Mouse (Mus musculus) lung, postnatal 14 days (tissue): ENCODE results near the gene Marf1.
"Not testable (repeated sequence)": the region's sequence is repeated elsewhere in the genome, so short reads cannot be mapped to it uniquely, and the experiment has no call there.

Experiments
- DNase-seq: peaks from one replicate; pipeline ENCODE4 v3.0.0; 2021

The Marf1 gene

DNA sequence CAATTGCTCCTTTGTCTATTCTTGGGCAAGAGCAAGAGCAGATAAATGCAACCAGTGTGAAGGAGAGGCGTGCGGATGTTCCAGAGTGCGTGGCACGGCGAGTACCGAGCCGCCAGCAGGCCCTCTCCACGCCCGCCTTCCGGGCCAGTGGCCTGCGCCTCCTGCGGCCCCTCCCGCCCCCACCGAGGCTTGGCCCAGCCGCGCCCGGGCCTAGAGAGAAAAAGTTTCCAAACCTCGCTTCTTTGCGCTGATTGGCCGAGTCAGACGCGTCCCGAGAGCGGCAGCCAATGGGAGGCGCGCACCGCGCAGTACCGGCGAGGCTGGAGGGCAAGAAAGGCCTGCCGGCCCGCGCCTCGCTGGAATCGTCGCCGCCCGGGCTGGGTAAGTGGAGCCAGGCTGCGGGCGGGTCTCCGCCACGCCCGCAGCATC, at the start of gene Marf1, which contains the start of gene Nde1:
TSS of gene Marf1 (minus strand) at position 364 of the 429 bp plus-strand sequence.
TSS of gene Nde1 (plus strand) at position 288 of the 429 bp plus-strand sequence.
- DNase-seq: peak; percentile 94

DNA sequence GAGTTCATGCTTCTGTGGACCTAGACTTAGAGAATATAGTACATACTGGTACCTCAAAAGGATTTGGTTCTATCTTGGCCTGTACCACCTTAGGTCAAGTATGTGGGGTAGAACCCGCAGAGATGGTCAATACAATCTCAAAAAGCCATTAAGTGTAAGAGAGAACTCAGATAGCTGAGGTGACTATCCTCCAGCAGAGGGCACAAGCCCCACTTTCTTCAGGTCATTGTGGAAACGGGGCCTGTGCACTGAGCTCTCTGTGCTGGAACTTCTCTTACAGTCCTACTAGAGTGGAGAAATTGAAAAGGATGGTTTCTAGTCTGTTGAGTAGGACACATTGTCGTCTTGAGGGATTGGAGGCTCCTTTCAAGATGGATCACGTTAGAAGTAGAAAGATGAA, 35.6 kb upstream of the Marf1 start:
- no peak for DNase-seq

DNA sequence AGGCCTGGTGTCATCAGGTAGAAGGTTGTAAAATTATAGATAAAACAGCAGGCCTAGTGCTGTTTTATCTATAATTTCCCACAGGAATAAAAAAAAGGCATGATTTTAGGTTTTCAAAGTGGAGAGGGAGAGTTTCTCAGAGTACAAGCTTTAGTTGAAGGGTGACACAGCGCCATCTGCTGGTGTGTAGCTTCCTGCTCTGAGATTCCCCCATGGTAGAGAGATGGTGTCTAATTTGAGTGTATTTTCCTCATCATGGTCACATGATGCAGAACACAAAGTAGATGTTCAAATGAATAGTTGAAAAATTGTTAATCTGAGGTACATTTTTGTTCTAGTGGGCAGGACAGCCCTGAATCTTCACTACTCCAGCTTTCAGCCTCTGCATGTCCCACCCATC, 32.3 kb upstream of the Marf1 start:
- peak; percentile 78 for DNase-seq

DNA sequence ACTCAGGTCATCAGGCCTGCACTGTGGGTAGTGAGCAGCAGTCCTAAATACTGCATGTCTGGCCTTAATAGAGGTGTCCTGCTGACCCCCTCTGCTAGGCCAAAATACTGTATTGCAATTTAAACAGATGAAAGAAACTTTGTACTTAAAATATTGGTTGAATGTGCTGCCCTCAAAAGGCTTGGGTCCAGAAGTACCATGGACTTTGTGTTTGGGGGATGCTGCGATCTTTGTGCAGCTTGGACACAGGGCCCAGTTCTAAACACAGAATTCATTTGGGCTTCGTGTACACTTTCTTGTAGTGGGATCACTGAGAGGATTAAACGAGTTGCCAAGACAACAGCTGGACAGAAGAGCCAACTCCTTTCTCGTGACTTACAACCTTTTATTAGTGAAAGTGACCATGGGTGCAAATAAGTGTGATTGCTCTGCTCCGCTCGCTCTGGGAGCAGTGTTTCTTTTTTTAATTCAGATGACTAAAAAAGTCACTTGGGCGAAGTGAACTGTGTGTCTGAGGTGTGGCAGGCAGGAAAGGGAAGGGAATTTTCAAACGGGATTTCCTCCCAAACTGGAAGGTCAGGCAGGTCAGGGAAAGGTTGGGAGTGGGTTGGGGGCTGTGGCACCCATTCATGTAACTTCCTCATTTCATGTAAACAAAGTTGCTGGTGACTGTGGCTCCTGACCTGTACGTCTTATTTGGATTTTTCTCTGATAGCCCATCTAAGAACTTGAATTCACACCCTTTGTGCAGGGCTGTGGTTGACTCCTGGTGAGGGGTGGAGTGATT, 31.2 kb upstream of the Marf1 start:
- peak; percentile 33 for DNase-seq

DNA sequence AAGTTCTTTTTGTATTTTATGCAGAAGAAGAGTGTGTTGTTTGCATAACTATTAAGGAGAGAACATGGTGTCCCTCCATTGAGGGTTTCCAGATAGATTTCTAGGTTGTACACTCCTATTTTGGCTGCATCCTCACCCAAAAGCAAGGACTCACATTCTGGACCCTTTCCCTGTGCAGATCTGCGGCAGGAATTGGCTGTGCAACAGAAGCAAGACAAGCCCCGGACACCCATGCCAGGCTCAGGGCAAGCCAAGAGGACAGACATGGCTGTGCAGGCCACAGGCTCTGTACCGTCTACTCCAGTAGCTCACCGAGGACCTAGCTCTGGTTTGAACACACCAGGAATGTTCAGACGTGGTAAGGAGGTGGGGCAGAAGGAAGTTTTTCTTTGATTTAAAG, 22.4 kb upstream of the Marf1 start:
- DNase-seq: no peak

DNA sequence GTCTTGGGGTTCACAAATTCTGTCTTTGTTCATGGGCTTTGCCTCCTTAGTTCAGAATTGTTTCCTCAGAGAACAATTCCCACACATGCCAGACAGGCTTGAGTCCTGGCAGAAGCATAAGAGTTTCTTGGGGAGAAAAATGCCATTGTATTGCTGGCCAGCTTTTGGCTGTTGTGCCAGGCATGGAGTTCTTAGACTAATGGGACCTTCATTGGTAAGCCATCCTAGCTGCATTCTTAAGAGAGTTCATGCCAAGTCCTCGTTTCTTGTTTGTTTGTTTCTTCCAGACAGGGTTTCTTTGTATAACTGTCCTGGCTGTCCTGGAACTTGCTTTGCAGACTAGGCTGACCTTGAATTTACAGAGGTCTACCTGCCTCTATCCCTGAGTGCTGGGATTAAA, 20.7 kb upstream of the Marf1 start:
- DNase-seq: no peak

DNA sequence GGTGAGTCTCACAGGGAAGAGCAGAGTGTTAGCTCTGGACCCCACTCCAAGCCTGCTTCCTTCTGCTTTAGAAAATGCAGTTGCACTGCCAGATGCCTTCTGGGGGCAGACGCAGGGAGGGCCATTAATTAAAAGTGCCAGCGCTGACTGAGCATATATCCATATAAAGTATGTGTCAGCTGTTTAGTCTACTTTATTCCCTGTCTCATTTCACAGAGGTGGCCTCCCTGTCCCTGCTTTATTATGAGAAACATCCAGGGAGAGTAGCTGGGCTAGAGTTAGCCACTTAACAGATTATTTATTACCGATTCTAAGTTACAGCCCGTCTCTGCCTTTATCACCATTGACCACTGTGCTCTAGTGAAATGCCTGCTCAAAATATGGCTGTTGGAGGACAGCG, 19.2 kb upstream of the Marf1 start:
- no peak for DNase-seq

DNA sequence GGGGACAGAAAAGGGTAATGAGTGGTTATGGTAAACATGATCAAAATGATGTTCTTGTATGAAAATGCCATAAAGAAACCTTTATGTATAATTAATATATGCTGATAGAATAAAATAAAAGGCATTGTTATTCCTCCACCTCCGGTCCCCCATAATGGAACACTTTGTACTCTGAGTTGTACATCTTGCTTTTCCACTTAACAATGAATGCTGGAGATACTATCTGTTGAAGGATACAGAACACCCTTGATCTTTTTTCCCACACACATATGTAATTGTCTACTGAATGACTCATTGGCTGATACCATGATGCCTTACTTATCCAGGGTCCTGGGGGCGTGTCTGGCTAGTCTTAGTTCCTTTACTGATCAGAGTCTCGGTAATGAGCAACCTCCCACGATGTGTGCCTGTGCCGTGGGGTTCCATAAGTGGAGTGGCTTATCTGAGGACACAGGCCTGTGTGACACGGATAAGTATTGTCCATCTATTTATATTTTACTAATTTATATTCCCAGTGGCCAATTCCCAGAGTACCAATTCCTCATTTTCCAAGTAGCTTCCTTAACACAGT, 17.1 kb upstream of the Marf1 start:
- DNase-seq: peak; percentile 13

DNA sequence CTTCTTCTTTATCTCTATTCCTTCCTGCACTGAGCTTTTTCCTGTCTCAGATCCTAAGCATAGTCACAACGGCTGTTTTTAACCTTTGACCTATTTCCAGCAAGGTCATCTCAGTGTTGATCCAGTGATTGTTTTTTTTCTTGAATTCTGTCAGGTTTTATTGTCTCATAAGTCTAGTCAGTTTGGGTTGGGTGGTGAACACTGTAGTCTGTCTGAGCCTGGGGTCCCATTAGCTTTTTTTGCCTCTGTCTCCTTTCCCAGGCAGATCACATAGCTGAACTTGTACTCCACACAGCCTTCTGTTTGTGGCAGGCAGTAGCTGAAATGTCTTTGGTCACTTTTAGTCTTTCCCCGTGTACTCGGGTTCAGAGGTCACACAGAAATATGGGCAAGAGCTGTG, 14.9 kb upstream of the Marf1 start:
- no peak for DNase-seq

DNA sequence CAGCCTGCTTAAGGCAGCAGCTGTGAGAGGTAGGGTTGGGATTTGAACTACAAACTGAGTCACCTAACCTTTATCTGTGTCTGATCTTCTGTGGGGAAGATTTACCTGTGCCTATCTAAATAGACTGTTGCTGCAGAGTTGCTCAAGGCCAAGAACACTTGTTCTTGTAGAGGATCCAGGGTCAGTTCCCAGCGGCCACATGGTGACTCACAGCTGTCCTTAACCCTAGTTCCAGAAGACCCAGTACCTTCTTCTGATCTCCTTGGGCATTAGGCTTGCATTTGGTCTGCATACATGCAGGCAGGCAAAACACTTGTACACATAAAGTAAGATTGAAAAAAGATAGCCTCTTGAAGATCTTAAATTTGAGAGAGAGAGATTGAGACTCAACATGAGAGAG, 6.6 kb upstream of the Marf1 start:
- DNase-seq: no peak

DNA sequence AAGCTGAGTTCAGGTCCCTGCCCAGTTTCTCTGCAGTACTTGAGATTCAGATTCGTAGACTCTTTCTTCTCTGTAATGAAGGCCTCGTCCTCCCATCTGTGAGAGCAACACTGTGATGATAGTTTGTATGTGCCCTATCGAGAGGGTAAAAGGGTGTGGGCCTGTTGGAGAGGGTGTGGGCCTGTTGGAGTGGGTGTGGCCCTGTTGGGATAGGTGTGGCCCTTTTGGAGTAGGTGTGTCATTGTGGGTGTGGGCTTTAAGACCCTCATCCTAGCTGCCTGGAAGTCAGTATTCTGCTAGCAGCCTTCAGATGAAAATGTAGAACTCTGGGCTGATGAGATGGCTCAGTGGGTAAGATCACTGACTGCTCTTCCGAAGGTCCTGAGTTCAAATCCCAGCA, 3.3 kb upstream of the Marf1 start:
- no peak for DNase-seq

DNA sequence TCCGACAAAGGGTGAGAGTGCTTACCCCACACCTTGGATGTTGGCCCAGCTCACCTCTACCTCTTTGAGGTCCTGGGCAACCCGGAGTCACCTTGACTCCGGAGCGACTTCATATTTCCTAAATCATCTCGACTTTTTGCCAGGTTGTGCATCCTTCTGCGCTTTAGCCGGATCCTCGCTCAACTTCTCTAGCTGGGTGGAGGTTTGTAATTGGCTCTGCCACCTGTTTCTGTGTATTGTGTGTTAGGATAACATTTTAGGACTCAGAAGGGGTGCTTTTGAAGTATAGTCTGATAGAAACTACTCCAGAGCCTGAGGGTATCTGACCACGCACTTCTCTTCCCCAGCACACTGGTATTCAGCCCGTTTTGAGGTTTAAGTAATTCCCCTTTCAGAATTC, 580 bp upstream of the Marf1 start:
- no peak for DNase-seq

DNA sequence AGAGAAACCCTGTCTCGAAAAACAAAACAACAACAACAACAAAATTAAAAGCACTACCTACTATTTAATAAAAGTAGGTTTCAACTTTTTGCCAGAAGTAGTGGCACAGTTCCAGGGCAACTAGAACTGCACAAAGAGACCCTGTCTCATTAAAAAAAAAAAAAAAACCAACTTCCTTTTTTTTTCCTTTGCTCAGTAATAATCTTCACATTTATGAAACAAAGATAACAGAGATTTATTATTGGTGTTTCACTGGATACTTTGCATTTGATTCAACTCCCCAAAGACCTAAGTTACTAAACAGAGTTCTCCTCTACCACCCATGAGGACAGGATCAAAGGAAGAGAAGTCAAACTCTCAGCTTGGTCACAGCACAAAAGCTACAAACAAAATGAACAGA, 2.2 kb downstream of the Marf1 start:
- no peak for DNase-seq

DNA sequence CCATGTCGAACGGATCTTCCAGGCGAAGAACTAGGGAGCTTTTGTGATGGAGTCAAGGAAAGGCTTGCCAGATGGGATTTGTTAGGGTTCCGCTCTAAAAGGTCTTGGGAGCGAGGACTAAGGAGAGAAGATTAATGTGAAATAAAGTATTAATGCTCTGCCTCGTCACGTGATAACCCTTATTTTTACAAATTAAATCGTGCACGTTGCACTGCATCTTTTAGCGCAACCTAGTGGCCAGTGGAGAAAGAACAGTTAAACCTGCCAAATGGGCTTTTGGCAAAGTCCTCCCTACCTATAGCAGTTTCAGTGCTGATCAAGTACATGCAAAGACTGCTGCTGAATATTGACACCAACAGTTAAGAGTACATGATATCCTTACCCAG, 3.4 kb downstream of the Marf1 start:
- DNase-seq: peak; percentile 80

DNA sequence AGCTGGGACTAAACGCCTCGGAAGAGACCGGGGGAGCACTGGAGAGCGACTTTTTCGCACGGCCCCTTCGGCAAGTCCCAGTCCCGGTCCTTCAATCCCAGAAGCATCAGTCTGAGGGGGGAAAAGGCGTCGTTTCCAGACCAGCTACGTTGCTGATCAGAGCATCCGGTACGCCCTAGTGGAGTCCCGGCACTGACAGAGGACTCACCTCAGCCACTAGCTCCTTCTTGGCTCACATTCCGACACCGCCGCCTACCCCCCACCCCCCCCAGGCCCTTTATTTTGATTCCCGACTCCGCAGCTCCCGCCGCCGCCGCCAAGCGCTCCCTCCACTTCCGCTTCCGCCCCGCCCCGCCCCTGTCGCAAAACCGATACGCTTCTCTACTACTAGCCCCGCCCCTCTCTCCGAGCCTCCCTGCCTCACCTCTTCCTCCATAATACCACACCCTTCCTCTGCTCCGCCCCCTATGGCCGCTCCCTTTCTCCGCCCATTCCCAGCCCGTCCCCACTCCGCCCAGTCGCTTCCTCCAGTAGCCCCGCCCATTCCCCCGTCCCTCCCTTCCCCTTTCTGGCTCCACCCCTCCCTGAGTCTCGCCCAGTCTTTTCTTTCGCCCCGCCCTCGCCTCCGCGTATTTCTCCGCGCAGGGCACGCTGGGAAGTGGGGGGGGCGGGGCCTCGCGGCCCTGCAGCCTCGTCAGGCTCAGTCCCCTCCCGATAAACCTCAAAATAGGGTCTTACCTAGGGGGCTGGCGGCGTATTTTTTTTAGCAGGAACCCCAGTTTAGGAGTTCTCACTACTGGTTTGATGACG, 4.0 kb downstream of the Marf1 start:
- DNase-seq: peak; percentile 100

DNA sequence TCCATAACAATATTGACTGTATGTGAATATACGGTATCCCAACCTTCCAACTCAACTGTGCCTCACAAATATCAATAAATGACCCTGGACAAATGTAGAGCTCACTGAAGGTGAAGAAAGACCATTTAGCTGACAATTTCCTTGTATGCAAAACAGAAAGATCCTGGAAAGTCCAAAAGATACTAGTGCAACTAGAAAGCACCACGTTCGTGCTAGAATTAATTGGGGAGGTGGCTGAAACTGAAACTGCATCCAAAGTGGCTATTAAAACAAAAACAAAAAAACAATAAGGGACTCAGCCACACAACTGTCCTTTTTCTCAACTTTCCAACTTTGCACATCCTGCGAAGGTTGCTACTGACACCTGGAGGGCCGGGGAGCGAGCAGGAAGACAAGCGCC, 4.6 kb downstream of the Marf1 start:
- DNase-seq: no peak

DNA sequence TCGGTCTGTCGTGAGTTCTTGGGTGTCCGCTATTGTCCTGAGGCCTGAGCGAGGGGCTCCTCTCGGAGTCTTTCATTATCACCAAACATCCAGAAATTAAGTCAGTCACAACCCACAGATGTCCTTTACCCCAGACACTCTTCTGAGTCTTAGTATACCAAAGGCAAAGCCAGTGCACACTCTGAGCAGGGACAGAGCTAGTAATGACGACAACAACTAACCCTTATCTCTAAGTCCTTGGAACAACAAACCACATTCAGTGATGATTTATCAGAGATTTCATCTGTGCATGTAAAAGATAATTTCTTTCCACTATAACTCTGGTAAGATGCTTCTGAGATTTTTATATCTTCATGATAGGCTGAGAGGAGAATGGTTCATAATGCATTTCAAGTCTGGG, 6.8 kb downstream of the Marf1 start:
- DNase-seq: no peak

DNA sequence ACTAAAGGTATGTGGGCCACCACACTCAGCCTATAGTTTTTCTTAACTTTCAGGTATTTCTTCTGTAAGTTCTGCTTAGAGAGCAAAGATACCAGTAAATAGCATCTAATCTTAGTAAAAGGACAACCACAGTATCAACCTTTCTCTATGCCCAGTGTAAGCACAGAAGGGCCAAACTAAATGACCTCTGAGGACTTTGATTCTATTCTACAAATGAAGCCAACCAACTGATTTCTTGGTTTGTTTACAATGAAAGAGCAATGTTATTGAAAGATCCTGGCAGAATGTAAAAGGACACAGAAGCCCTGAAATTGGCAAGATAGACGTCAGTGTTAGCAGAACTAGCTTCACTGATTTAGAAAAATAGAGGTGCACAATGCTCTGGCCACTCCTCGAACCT, 7.5 kb downstream of the Marf1 start:
- not testable (repeated sequence) for DNase-seq

DNA sequence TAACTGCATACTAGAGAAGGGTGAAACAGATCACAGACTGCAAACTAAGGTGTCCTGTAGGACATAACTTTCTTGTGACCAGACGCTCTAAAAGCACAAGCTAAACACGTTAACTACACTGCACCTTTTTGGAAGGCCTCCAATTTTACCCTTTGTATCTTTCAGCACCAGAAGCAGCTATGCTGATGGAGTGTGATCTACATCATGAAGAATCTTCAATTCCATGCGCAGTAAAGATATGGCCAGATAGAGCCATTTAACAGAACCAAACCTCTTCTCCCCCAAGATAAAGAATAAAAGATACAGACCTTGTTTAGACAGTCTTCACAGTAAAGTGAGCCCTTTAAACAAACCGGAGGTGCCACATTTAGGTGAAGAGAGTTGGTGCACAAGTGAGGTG, 11.4 kb downstream of the Marf1 start:
- no peak for DNase-seq

DNA sequence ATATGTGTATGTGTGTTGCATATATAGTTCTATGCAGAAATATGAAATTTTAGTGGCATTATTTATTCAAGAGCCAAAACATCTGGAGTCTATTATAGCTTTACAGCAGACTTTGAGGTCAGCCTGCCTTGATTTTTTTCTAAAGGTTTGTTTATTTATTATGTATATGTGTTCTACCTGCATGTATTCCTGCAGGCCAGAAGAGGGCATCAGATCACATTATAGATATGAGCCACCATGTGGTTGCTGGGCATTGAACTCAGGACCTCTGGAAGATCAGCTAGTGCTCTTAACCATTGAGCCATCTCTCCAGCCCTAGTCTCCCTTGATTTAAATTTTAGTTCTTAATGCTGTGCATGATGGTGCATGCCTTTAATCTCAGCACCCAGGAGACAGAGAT, 15.4 kb downstream of the Marf1 start:
- no peak for DNase-seq

DNA sequence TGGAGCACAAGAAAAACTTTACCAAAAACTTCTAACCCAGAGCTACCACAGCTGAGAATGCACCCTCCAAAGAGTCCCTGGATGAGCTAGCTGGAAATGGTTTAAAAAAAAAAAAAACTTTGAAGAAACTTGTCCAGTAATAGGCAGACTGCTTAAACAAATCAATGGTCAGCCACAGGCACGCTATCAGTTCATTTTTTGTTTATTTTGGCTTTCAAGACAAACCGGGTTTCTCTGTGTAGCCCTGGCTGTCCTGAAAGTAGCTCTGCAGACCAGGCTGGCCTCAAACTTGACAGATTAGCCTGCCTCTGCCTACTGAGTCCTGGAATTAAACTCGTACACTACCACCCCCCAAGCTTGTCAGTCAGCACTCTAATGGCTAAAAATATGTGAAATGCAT, 19.9 kb downstream of the Marf1 start:
- DNase-seq: no peak

DNA sequence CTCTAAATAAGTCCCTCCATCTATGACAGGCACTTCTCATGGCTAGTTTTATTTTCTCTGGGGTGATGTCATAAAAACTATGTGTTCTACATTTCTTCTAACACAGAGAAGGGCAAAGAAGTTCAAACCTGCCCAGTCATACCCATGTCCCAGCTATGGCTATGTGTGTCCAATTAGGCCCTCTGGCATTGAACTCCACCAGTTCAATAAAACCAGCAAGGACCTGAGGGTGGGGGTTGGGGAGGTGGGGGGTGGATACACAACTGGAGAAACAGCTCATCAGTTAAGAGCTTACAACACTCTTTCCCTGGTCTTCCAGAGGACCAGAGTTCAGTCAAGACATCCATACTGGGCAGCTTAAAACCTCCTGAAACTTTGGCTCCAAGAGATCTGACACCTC, 24.0 kb downstream of the Marf1 start:
- no peak for DNase-seq

DNA sequence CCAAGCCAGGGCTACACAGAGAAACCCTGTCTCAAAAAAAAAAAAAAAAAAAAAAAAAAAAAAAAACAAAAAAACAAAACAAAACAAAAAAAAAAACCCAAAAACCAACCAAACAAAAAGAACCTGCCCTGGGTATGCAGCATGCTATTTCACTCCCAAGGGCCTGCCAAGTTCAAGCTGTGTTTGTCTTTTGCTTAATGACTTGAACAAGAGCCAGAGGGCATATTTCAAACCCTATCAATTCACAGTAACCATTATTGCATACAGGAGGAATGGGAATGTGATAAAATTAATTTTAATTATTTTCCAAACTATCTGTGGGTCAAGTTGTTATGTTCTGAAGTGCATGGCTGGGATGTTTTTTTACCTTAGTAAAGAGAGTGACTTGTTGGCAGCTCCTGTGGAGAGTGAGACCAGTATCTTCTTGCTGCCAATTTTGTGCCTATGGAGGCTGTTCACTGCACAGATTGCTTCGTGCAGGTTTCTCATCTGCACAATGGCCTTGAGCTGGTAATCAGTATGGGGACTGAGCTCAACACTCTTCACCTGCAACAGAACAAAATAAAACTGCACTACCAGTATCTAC, 25.1 kb downstream of the Marf1 start:
- no peak for DNase-seq

DNA sequence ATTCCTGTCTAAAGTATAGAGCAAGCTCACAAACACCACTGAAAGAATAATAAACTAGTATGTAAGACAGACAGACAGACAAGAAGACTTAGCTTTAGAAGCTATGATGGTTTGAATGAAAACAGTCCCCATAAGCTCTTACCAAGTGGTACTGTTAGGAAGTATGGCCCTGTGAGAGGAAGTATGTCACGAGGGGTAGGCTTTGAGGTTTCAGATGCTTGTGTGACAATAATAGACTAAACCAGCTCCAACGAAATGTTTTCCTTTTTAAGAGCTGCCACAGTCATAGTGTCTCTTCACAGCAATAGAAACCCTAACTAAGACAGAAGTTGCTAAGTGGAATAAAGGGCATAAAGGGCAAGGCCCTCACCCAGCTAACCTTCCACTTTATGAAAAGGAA, 28.1 kb downstream of the Marf1 start:
- DNase-seq: no peak
